Mouse (Mus musculus): ENCODE measurements around the gene Spcs1. TPM values are rescaled to one million over a fixed set of nuclear protein-coding genes. Genes with fewer than 3 reads are reported as not detected.
A peak's percentile ranks its signal among the peaks of the same experiment; 100 is the strongest.

The Spcs1 gene
- polyA plus RNA-seq, 1 experiment from 2014 or later = 357 TPM

GRCm38 (mm10) chr14:30959031-30959430 is 42.4 kb downstream of the Spcs1 start:
- no peaks in the 10 kb centered on the region for H3K9me3 ChIP-seq (ENCODE audit: control insufficient read depth, low read length)
- no peak overlapping the region for H3K9ac ChIP-seq
- no peak overlapping the region for H3K4me3 ChIP-seq (replicated peaks; ENCODE audit: low read length)
- H3K4me2 ChIP-seq (replicated peaks) = no peak overlapping the region
- no peak overlapping the region for H3K27ac ChIP-seq
- 97% methylated on average over 4 of the region's 4 CpGs for whole genome bisulfite sequencing
- H3K4me1 ChIP-seq (replicated peaks; ENCODE audit: control insufficient read depth, insufficient read depth, low read length) = no peaks in the 10 kb centered on the region
- H3K36me3 ChIP-seq (replicated peaks; ENCODE audit: control insufficient read depth, insufficient read depth) = peaks cover 71% of the 10 kb centered on the region
- no peak for ATAC-seq (ENCODE audit: low FRiP score)
- H3K27me3 ChIP-seq (ENCODE audit: control insufficient read depth, insufficient read depth, low read length) = no peaks in the 10 kb centered on the region
- no peak for DNase-seq (ENCODE audit: low spot score)

- peaks cover 66% of the 10 kb centered on the region for H3K36me3 ChIP-seq (replicated peaks; ENCODE audit: control insufficient read depth, insufficient read depth)
- no peak overlapping the region for H3K9ac ChIP-seq
- no peaks in the 10 kb centered on the region for H3K4me1 ChIP-seq (replicated peaks; ENCODE audit: control insufficient read depth, insufficient read depth, low read length)
- no peak for ATAC-seq (ENCODE audit: low FRiP score)
- H3K9me3 ChIP-seq (ENCODE audit: control insufficient read depth, low read length) = no peaks in the 10 kb centered on the region
- no peak overlapping the region for H3K27ac ChIP-seq
- H3K4me2 ChIP-seq (replicated peaks) = no peak overlapping the region
- H3K4me3 ChIP-seq (replicated peaks; ENCODE audit: low read length) = no peak overlapping the region
- 91% methylated on average over 2 of the region's 2 CpGs for WGBS
- H3K27me3 ChIP-seq (ENCODE audit: control insufficient read depth, insufficient read depth, low read length) = no peaks in the 10 kb centered on the region
- no peak for DNase-seq (ENCODE audit: low spot score)
These were observed 43.0 kb downstream of the Spcs1 start for GRCm38 (mm10) chr14:30958517-30958916.

GRCm38 (mm10) chr14:30951154-30951825 is 50.2 kb downstream of the Spcs1 start, which contains the start of gene Nek4:
TSS of gene Nek4 (plus strand) at chr14:30951377.
- DNase-seq (ENCODE audit: low spot score) (peak; percentile 96), ATAC-seq (ENCODE audit: low FRiP score) (peak; percentile 99)
- Histone ChIP-seq H3K36me3 (replicated peaks; ENCODE audit: control insufficient read depth, insufficient read depth) (0 out of 2 replicates have a peak, but pooled peaks cover 16% of the 10 kb centered on the region), H3K4me1 (replicated peaks; ENCODE audit: control insufficient read depth, insufficient read depth, low read length) (peaks cover 12% of the 10 kb centered on the region), H3K27ac (peak within 1 kb of the TSS; percentile 76), H3K4me2 (replicated peaks) (peak within 1 kb of the TSS; percentile 78), H3K9ac (peak within 1 kb of the TSS; percentile 81), H3K4me3 (replicated peaks; ENCODE audit: low read length) (peak within 1 kb of the TSS; percentile 65), H3K9me3 (ENCODE audit: control insufficient read depth, low read length) (no peaks in the 10 kb centered on the region), H3K27me3 (ENCODE audit: control insufficient read depth, insufficient read depth, low read length) (no peaks in the 10 kb centered on the region)
- under 1% methylated on average over 57 of the region's 57 CpGs for WGBS

GRCm38 (mm10) chr14:30949986-30950385 is 51.5 kb downstream of the Spcs1 start:
- Histone ChIP-seq H3K4me2 (replicated peaks) (no peak overlapping the region), H3K4me3 (replicated peaks; ENCODE audit: low read length) (no peak overlapping the region), H3K4me1 (replicated peaks; ENCODE audit: control insufficient read depth, insufficient read depth, low read length) (peaks cover 12% of the 10 kb centered on the region), H3K27me3 (ENCODE audit: control insufficient read depth, insufficient read depth, low read length) (no peaks in the 10 kb centered on the region), H3K36me3 (replicated peaks; ENCODE audit: control insufficient read depth, insufficient read depth) (0 out of 2 replicates have a peak, but pooled peaks cover 4% of the 10 kb centered on the region), H3K9ac (no peak overlapping the region), H3K9me3 (ENCODE audit: control insufficient read depth, low read length) (no peaks in the 10 kb centered on the region), H3K27ac (no peak overlapping the region)
- 97% methylated on average over 10 of the region's 10 CpGs for WGBS
- DNase-seq (ENCODE audit: low spot score) (no peak), ATAC-seq (ENCODE audit: low FRiP score) (no peak)

Other genes with a start within 250 kb of the Spcs1 start
- gene Tmem110, start 176.1 kb downstream of the Spcs1 start, polyA plus RNA-seq (2014; fragmentation: Nextera tagmentation; extraction: Ambion mirVana) = 21.6 and 24.0 TPM in 2 replicates
- 0.67 and 1.5 TPM in 2 replicates for gene Mustn1, start 122.5 kb downstream of the Spcs1 start, polyA plus RNA-seq (2014; fragmentation: Nextera tagmentation; extraction: Ambion mirVana)
- gene Itih4, start 115.2 kb downstream of the Spcs1 start, polyA plus RNA-seq (2014; fragmentation: Nextera tagmentation; extraction: Ambion mirVana) = not detected in 2 replicates
- gene Itih3, start 77.9 kb downstream of the Spcs1 start, polyA plus RNA-seq (2014; fragmentation: Nextera tagmentation; extraction: Ambion mirVana) = 2.5 and 3.1 TPM in 2 replicates
- gene Itih1, start 58.4 kb downstream of the Spcs1 start, polyA plus RNA-seq (2014; fragmentation: Nextera tagmentation; extraction: Ambion mirVana) = not detected in 2 replicates
- 13.4 and 14.1 TPM in 2 replicates for gene Nek4, start 50.3 kb downstream of the Spcs1 start, polyA plus RNA-seq (2014; fragmentation: Nextera tagmentation; extraction: Ambion mirVana)
- gene Glt8d1, start 272 bp downstream of the Spcs1 start, polyA plus RNA-seq (2014; fragmentation: Nextera tagmentation; extraction: Ambion mirVana) = 59.5 and 64.4 TPM in 2 replicates
- 98.2 and 105 TPM in 2 replicates for gene Pbrm1, start 17.5 kb upstream of the Spcs1 start, polyA plus RNA-seq (2014; fragmentation: Nextera tagmentation; extraction: Ambion mirVana)
- gene Gnl3, start 17.5 kb upstream of the Spcs1 start, polyA plus RNA-seq (2014; fragmentation: Nextera tagmentation; extraction: Ambion mirVana) = 43.2 and 44.6 TPM in 2 replicates
- 55.5 and 77.7 TPM in 2 replicates for gene Smim4, start 127.3 kb upstream of the Spcs1 start, polyA plus RNA-seq (2014; fragmentation: Nextera tagmentation; extraction: Ambion mirVana)
- gene Nt5dc2, start 129.4 kb upstream of the Spcs1 start, polyA plus RNA-seq (2014; fragmentation: Nextera tagmentation; extraction: Ambion mirVana) = 260 and 277 TPM in 2 replicates
- gene Stab1, start 167.0 kb upstream of the Spcs1 start, polyA plus RNA-seq (2014; fragmentation: Nextera tagmentation; extraction: Ambion mirVana) = 17.9 and 27.6 TPM in 2 replicates
- gene Tnnc1, start 206.6 kb upstream of the Spcs1 start, polyA plus RNA-seq (2014; fragmentation: Nextera tagmentation; extraction: Ambion mirVana) = 2.4 and 3.2 TPM in 2 replicates
- gene Nisch, start 215.3 kb upstream of the Spcs1 start, polyA plus RNA-seq (2014; fragmentation: Nextera tagmentation; extraction: Ambion mirVana) = 304 and 309 TPM in 2 replicates
- gene Sema3g, start 216.2 kb upstream of the Spcs1 start, polyA plus RNA-seq (2014; fragmentation: Nextera tagmentation; extraction: Ambion mirVana) = 0.27 and 0.32 TPM in 2 replicates
- 10.4 and 10.7 TPM in 2 replicates for gene Phf7, start 249.6 kb upstream of the Spcs1 start, polyA plus RNA-seq (2014; fragmentation: Nextera tagmentation; extraction: Ambion mirVana)
- 93.3 and 94.1 TPM in 2 replicates for gene Bap1, start 249.8 kb upstream of the Spcs1 start, polyA plus RNA-seq (2014; fragmentation: Nextera tagmentation; extraction: Ambion mirVana)